Mouse (Mus musculus) Muller cell, postnatal 12 days (primary cell): ENCODE results near the gene Wnt5b.

Experiments used
- DNase-seq: peaks from one replicate; pipeline ENCODE4 v3.0.0-alpha.2; 2015; ENCODE audit errors: inconsistent ontology term

Gene Wnt5b

GRCm38 (mm10) chr6:119387801-119388649 is 156.1 kb downstream of the Wnt5b start:
- DNase-seq, result no peak

DNA sequence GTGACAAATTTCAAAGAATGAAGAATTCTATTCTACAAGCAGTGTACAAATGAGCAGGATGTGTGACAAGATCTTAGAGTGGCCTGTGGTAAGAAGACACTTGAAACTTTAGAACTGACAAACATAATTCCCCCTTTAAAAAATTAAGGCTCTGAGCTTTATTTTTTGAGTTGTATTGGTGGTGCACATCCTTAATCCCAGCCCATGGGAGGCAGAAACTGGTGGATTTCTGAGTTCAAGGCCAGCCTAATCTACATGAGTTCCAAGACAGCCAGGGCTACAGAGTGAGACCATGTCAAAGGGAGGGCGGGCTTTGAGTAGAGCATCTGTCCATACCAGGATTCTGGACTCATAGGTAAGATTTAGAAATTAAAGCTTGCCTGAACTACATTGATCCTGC is 157.3 kb downstream of the Wnt5b start:
- DNase-seq, result no peak

DNA sequence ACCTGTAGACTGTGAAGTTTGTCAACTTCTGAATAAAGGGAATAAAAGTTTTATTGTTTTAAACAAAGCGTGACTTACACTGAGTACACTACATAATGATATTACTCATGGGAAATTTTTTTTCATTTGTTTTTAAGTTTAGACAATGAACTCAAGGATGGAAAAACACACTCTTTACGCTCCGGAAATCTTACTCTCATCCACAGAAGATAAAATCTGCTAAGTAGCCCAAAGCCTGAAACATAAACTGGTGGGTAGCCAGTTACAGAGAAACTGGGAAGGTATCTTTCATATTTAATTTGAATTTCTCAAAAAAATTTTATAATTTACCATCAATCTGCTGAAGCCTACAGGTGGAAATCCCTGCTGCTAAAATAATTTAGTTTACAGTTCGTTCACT is 157.7 kb downstream of the Wnt5b start:
- DNase-seq, result no peak

- no peak for DNase-seq
These were observed 158.5 kb downstream of the Wnt5b start for GRCm38 (mm10) chr6:119385668-119386067.
